Mouse (Mus musculus): ENCODE data around the gene Lsm11.

The Lsm11 gene

GRCm38 (mm10) chr11:45944643-45945156 is at the start of gene Lsm11:
Lsm11 (minus strand) TSS chr11:45944935.
- peak; percentile 94 for DNase-seq (ENCODE audit: low spot score)

- DNase-seq (ENCODE audit: low spot score), result no peak
Observed at GRCm38 (mm10) chr11:45992087-45992486, 47.4 kb upstream of the Lsm11 start.

- DNase-seq (ENCODE audit: low spot score), result no peak
Observed at GRCm38 (mm10) chr11:45991604-45992003, 46.9 kb upstream of the Lsm11 start.

- no peak for DNase-seq (ENCODE audit: low spot score)
Observed at GRCm38 (mm10) chr11:45980893-45981253, 36.1 kb upstream of the Lsm11 start.

GRCm38 (mm10) chr11:45979946-45980892 is 35.5 kb upstream of the Lsm11 start, which contains the start of gene Sox30:
Sox30 (plus strand) TSS chr11:45980310.
- no peak for DNase-seq (ENCODE audit: low spot score)

GRCm38 (mm10) chr11:45976061-45976460 is 31.3 kb upstream of the Lsm11 start:
- peak; percentile 36 for DNase-seq (ENCODE audit: low spot score)

GRCm38 (mm10) chr11:45974466-45974865 is 29.7 kb upstream of the Lsm11 start:
- no peak for DNase-seq (ENCODE audit: low spot score)

- no peak for DNase-seq (ENCODE audit: low spot score)
Observed at GRCm38 (mm10) chr11:45973635-45974034, 28.9 kb upstream of the Lsm11 start.

- DNase-seq (ENCODE audit: low spot score), result no peak
Observed at GRCm38 (mm10) chr11:45968466-45968865, 23.7 kb upstream of the Lsm11 start.

- DNase-seq (ENCODE audit: low spot score), result no peak
Observed at GRCm38 (mm10) chr11:45966896-45967295, 22.2 kb upstream of the Lsm11 start.

GRCm38 (mm10) chr11:45960003-45960402 is 15.3 kb upstream of the Lsm11 start:
- DNase-seq (ENCODE audit: low spot score), result no peak

GRCm38 (mm10) chr11:45959598-45959997 is 14.9 kb upstream of the Lsm11 start:
- DNase-seq (ENCODE audit: low spot score), result no peak

GRCm38 (mm10) chr11:45955127-45955627 is 10.4 kb upstream of the Lsm11 start, which contains the start of gene Thg1l:
Thg1l (minus strand) TSS chr11:45955494.
- DNase-seq (ENCODE audit: low spot score), result peak; percentile 85

- DNase-seq (ENCODE audit: low spot score), result no peak
Observed at GRCm38 (mm10) chr11:45947491-45947890, 2.8 kb upstream of the Lsm11 start.

GRCm38 (mm10) chr11:45946796-45947195 is 2.1 kb upstream of the Lsm11 start:
- DNase-seq (ENCODE audit: low spot score), result no peak

GRCm38 (mm10) chr11:45943891-45944642 is 668 bp downstream of the Lsm11 start:
- no peak for DNase-seq (ENCODE audit: low spot score)

- no peak for DNase-seq (ENCODE audit: low spot score)
Observed at GRCm38 (mm10) chr11:45943108-45943705, 1.5 kb downstream of the Lsm11 start.

GRCm38 (mm10) chr11:45942281-45942680 is 2.5 kb downstream of the Lsm11 start:
- no peak for DNase-seq (ENCODE audit: low spot score)

- DNase-seq (ENCODE audit: low spot score), result no peak
Observed at GRCm38 (mm10) chr11:45938917-45939316, 5.8 kb downstream of the Lsm11 start.

GRCm38 (mm10) chr11:45937478-45937877 is 7.3 kb downstream of the Lsm11 start:
- no peak for DNase-seq (ENCODE audit: low spot score)

- DNase-seq (ENCODE audit: low spot score), result no peak
Observed at GRCm38 (mm10) chr11:45932771-45933170, 12.0 kb downstream of the Lsm11 start.

GRCm38 (mm10) chr11:45929541-45929940 is 15.2 kb downstream of the Lsm11 start:
- DNase-seq (ENCODE audit: low spot score), result no peak
